Mouse (Mus musculus) adrenal gland (tissue): ENCODE results near the gene Ppp1r32.

Experiments
- intact Hi-C: fragments of 180-260 bp; cut with DNase I; formaldehyde crosslinking; loops from one replicate; pipeline ENCODE4 v1.15.1; 2025

Ppp1r32 gene

DNA sequence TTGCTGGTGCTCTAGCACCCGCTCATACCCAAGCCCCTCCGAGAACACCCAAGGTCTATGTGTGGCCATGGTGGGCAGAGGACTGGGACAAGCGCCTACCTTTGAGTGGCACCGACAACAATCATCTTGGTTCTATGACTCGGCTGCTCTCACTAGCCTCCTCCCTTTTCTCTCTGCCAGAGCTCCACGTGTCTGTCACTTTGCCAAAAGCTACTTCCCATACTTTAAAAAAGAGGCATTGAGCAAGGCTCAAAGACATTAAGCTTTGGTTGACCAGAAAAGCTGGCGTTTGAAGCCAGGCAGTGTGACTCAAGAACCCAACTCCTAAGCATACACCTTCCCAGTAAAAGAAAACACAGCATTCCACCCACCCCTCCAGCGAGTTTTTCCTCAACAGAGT is 24.6 kb downstream of the Ppp1r32 start:
- intact Hi-C loops, result no loop called here

DNA sequence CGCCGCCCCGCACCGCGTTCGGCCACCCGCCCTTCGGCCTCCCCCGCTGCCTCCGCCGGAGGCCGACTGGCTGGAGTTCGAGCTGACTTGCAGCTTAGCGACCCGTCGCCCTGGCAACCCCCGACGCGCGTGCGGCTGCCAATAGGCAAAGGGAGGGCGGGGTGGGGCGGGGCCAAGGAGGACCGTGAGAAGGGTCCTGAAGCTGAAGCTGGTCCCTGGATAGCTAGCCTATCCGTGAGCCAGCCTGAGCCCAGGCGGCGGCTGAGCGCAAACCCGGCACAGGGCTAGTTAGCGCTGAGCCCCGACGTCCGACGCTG is 25.3 kb downstream of the Ppp1r32 start:
- intact Hi-C loops, result no loop called here

DNA sequence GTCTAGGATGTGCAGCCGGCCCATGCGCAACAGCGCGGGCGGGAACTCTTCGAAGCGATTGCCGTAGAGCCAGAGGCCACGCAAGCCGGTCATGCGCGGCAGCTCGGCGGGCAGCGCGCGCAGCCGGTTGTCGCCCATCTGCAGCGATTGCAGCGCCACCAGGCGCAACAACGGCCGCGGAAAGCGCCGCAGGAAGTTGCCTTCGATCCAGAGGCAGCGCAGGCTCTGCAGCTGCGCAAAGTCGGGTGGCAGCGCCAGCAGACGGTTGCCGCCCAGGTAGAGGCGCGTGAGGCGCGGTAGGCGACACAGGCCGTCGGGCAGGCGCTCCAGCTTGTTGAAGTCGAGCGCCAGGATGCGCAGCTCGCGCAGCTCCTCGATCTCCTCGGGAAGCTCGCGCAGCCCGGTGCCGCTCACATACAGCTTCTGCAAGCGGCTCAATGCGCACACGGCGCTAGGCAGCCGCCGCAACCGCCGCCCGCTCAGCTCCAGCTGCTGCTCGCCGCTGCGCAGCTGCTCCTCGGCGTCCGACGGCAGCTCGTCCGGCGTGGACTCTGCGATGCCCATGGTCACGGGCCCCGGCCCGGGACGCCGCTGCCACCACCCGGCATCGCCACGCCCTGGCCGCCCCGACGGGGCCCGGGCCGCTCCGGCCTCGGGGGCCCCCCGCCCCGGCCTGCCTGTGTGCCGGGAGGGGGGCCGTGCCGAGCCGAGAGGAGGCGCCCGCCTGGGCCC is 25.8 kb downstream of the Ppp1r32 start, which contains the start of gene Lrrc10b:
Gene Lrrc10b (minus strand): TSS at position 722 of the 732 bp plus-strand sequence.
- intact Hi-C loops, result no loop called here

DNA sequence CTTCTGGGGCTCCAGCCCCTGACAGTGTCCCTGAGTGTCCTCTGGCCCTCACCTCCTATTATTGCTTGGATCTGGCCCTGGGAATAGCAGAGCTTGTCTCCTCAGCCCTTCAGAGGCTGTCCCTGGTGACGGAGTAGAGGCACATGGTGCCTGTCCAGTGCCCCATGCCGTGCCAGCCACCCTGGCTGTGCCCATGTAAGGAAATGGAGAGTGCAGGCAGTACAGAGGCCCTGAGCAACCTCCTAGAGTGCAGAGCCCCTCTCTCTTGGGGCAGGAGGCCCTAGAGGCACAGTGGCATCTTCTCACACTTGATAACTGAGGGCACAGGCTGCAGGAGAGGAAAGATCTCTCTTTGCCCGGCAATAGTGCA is 27.3 kb downstream of the Ppp1r32 start:
- intact Hi-C loops, result no loop called here

DNA sequence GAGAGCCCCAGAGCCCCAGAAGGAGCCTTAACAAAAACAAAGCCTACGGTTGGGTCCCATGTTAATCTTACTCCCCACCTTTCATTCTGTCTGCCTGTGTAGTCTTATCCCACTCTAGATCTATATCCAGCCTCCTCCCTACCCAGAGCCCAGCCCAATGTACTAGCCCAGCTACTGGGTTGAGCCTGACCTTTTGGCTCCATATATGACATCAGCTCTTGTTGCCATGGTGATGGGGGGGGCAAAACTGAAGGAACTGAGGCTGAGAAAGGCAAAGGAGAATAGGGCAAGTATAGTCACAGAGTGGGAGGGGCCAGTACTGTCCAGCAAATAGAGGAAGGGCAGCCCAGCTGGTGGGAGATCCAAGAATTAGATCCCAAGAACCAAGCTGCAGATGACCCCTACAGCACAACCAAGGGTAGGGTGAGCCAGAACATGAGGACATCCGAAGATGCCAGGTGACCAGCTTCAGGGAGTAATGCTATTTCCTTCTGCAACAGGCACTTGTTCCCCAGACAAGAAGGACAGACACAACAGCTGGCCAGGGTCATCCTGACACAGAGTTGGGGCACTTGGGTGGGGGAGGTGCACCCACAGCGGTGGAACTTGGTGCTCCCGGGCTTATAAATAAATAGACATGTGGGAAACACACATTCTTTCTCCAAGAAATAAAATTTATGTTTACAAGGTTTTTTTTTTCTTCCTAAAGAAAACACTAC is 27.9 kb downstream of the Ppp1r32 start:
- intact Hi-C loops, result no loop called here

DNA sequence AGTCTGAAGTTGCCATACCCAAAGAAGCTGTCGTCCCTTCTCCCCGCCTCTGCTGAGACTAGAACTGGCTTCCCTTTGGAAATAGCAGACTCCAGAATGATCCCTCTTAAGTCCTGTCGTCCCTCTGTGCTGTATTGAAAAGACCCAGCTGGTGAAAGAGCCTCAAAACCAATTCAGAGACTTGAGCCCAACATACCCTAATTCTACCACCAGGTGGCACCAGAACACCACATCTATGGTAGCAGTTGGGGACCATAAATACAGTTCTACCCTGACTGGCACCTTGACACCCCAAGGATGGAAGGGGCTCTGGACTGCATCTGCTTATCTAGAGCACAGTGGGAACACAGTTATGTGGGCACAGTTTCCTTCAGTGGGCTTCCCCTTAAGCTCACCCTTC is 33.0 kb downstream of the Ppp1r32 start:
- intact Hi-C loops, result loop anchor here (1.0 to 10.0 kb wide), 2 partner anchors 36 to 195 kb away; no protein-coding TSS in a partner anchor

DNA sequence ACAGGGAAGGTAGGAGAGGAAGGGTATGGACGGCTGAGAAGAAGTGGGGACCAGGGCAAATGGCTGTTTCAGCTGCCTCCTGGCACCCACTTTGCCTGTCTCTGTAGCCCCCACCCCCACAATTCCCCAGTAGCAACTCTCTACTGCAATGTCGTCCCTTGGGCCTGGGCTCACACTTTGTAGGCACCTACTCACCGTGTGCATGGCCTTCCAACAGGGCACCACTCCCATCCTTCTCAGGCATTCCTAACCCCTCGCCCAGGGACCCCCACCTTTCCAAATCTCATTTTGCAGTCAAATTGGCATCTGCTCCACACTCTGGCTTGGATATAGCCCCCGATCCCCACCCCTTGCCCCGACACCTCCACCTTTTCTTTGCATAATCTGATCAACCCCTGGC is 33.5 kb downstream of the Ppp1r32 start:
- intact Hi-C loops, result loop anchor here (1.0 to 10.0 kb wide), 2 partner anchors 36 to 194 kb away; no protein-coding TSS in a partner anchor

DNA sequence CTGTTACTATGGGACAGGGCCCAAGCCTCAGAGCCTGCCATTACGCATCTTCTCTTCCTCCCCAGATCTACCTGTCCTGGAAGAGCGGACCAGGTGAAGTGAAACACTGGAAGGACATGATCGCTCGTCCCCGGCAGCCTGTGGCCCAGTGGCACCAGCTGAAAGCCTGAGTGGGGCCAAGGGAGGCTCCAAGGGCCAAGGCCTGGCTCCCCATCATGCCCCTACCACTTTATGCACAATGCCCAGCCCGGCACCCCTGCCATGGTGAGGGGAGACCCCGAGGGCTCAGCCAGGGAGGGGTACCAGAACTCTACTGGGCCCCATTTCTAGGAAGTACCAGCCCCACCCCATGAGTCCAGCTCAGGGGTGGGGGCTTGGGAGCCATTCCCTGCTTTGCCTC is 34.5 kb downstream of the Ppp1r32 start:
- intact Hi-C loops, result loop anchor here (10.0 kb wide), 1 partner anchor 193 kb away; no protein-coding TSS in a partner anchor

DNA sequence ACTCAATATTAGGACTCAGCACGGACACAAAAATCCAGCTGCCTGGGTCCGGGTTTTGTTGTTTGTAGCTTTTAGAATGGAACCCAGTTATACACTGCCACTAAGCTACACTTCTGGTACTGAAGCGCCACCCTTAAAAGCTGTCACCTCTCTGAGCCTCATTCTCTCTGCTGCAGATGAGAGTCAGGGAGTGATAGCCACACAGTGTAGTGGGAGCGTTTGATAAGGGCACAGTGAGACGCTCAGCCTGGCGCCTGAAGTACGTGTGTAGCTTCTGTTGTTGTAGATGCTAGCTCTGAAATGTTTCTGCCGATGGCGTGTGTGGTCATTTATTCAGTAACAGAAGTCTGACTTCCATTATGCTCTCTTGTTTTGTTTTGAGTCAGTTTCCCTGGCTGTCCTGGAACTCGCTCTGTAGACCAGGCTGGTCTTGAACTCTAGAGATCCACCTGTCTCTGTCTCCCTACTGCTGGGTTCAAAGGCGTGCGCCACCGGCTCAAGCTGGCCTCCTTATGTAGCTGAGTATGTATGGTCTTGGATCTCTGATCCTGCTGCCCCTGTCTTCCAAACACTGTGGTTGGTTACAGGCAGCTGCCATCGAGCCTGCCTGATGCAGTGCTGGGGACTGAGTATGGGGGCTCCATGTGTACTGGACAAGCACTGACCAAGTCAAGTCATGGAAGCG is 37.9 kb downstream of the Ppp1r32 start:
- intact Hi-C loops, result loop anchor here (10.0 kb wide), 1 partner anchor 190 kb away; no protein-coding TSS in a partner anchor

DNA sequence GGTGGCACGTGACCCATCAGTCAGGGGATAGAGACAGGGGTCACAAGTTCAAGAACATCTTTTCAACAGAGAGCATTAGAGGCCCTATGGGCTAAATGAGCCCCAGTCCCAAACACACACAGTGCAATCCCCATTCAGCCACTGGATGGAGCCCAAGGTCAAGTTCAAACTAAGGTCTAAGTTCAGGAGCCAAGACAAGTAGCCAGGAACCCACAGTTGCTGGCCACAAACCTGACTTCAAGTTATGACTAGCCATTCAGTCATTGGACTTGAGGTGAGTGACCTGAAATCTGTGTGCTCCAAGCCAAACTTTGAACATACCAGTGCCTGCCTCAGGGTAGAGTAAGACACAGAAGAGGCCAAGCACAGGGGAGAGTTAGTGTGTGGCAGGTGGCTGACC is 45.2 kb downstream of the Ppp1r32 start:
- intact Hi-C loops, result loop anchor here (2.0 kb wide), 1 partner anchor 105 kb away; no protein-coding TSS in a partner anchor

DNA sequence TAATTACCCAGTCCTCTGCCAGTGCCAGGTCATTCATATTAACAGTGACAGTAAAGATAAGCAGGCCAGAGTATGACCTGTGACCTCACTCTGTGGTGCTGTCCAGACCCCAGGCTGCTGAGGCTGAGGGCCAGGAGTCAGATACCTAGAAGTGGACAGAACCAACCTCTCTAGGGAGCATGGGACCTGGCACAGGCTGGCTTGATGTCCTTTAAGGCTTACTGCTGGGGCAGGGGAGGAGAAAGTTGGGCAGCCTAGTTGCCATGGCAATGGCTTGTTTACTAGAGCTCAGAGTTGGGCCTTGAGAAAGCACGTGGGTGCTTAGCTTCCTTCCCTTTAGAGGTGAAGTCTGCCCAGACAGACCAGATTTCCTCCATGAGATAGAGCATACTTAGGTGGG is 46.0 kb downstream of the Ppp1r32 start:
- intact Hi-C loops, result loop anchor here (2.0 kb wide), 1 partner anchor 104 kb away; no protein-coding TSS in a partner anchor

DNA sequence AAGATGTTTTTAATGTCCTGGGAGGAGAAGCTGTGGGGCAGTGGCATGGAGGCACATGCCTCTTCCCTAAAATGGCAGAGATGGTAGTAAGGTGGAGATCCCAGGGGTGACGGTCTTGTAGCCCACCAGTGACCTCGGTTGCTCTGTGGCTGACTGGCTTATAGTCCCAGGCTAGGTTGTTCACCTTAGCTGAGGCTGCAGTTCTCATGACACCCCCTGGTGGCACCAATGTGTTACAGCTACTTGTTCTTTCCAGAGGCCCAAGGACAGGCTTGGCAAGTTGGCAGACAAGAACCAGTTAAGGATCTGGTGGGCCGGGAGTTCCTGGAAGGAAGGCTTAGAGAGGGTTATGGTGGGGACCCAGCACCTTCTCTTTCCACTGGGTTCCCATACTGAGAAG is 46.8 kb downstream of the Ppp1r32 start:
- intact Hi-C loops, result loop anchor here (2.0 kb wide), 1 partner anchor 103 kb away; no protein-coding TSS in a partner anchor

DNA sequence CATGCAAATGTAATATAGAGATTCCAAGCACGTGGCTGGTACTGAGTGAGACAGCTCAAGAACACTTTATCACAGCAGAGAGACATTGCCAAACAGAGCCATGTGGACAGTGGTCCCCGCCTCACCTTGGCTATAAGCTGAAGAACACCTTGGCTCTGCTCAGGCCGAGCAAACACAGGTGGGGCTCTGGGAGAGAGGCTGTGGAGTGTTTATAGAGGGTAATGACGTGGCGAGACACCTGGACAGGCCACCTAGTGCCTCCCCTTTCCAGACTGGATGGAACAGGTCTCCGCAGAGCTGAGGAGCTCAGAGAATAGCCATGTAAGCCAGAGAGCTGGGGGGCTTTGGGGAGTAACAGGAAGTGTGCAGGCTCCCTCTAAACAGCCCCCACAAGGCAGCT is 47.8 kb downstream of the Ppp1r32 start:
- intact Hi-C loops, result no loop called here

DNA sequence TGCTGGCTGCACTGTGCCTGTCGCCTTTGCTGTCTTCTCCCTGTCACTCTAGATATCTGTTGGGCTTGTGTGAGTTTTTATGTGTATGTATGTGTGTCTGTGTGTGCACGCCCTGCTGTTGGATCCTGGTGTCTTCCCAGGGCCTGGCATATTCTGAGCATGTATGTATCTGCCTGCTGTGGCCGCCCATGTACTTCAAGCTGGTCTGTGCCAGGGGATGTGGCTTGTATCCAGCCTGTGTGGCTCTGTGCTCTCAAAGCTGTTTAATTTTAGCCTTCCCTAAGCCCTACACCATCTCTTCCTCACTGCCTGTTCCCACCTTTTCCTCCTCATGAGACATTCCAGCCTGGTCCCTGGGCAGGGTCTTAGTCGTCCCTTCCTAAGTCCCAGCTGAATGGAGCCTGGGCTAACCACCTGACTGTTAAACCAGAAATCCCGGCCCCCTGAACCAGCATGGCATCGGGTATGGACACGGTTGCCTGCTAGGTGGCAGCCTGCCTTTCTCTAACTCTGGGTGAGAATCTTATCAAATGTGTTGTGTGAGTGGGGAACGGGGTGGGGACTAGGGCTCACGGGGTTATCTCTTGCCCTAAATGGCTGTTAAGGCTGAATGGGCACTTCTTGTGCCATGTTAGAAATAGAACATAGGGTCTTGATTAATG is 48.7 kb downstream of the Ppp1r32 start:
- intact Hi-C loops, result no loop called here

DNA sequence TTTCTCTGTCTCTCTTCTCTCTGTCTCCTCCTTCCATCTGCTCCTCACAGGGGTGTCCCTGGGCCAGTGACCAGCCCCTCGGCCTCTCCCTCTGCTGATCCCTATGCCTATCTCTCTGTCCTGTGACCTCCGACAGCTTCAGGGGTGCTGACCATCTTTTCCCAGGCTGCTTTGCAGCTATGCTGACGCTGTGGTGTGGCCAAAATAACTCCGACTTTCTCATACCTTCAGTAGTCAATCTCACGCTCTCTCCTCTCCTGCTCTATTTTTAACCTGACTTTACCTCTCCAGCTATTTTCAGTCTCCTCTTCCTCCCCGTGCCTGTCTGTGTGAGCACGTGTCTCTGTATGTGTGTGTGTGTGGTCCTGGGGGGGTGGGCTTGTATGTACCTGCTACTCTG is 49.5 kb downstream of the Ppp1r32 start:
- intact Hi-C loops, result no loop called here

DNA sequence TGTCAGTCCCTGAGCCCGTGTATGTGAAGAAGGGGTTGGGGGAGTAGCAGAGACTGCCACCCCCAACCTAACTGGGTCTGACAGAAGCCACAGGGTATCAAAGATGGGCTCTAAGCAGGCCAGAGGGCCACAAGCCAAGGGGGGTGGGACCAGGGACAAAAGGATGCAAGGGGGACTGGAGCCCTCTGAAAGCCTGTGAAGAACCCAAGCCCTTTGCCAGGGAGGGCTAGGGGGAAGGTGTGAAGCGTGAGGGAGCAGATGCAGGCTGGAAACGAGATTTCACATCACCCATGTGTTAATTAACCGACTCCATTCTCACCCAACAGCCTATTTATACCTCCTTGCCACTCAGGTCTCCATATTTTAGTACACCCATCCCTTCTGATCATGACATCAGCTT is 50.9 kb downstream of the Ppp1r32 start:
- intact Hi-C loops, result no loop called here

DNA sequence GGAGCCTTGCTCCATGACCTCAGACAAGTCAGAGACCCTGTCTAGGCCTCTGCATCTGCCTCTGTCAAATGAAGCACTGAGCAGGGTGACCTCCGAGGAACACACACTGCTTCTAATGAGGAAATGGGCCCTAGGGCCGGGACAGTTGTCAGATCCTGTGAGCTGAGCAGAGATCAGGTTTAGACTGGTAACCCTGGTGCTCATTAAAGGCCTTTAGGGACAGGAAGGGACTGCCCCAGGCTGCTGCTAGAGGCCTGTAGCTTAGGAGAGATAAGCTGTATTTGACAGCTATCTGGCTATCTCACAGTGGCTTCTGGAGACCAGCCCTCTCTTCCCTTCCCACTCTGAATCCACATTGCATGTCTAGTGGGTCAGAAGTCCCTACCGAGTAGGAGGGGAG is 51.3 kb downstream of the Ppp1r32 start:
- intact Hi-C loops, result no loop called here

DNA sequence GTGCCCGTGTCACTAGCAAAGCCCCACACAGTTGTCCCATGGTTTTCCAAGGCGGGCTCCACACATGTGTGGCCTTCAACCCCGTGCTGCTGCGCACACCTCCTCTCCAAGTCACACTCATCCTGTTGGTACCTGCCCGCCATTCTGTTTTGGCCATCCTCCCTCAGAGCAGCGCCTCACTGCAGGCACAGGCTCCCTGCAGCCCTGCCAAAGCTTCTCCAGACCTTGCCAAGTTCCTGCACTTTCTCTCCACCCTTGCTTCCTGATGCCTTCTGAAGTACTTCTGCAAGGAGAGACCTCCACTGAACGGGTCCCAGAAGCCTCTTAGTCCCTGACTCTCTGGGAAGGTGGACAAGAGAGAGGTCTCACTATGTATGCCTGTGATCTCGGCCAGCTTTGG is 53.4 kb downstream of the Ppp1r32 start:
- intact Hi-C loops, result no loop called here

DNA sequence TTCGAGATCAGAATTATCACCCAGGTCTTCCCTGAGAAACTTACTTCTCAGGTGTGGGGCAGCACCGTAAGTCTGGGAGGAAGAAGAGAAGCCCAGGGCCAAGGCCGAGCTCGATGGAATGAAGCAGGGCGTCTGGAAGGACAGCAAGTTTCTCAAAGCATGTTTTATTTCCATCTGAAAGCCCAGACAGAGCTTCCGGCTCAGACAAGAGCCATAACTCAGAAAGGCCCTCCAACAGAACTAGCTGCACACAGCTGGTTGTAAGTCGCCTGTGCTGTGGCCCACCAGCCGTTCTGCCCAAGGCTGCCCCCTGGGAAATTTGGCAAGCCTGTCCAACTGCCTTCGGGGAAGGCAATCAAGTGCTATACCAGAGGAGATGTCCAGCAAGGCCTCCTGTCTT is 55.3 kb downstream of the Ppp1r32 start:
- intact Hi-C loops, result no loop called here

DNA sequence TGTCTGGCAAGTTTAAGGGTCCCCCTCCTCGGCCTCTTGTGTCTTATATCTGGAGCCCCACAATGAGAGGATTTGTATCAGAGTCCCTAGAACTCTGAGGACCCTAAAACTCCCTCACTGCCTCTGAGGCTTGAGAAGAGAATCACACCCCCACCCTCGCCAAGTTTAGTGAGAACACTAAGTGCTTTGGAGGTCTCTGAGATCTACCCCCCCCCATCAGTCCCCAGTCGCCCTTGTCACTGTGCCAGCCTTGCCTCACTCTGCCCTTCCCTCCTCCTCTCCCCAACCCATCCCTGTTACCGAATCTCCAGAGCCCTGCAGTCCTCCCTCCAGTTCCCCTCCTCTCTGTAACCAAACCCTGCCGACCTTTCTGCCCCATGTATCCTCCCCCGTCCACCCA is 55.9 kb downstream of the Ppp1r32 start:
- intact Hi-C loops, result no loop called here

DNA sequence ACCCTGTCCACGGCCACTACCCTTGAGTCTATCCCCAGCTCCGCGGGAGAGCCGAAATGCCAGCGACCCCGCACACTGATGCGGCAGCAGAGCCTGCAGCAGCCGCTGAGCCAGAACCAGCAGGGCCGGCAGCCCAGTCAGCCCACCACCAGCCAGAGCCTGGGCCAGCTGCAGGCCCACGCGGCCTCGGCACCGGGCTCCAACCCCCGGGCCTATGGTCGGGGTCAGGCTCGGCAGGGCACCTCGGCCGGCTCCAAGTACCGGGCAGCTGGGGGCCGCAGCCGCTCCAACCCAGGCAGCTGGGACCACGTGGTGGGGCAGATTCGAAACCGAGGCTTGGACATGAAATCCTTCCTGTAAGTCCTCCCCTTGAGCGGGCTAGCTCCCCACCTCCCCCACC is 56.4 kb downstream of the Ppp1r32 start:
- intact Hi-C loops, result no loop called here
